Mouse (Mus musculus) kidney, postnatal 0 days (tissue): ENCODE results near the gene Inafm2. TPM values are rescaled to one million over a fixed set of nuclear protein-coding genes. Genes with fewer than 3 reads are reported as not detected.

Experiments
- ATAC-seq: fragments of 200-750 bp; cut with Nextera tagmentation; replicated peaks from 2 replicates; pipeline ENCODE4 v1.8.0; 2017; ENCODE audit warnings: low read depth, moderate number of reproducible peaks, moderate TSS enrichment, moderate library complexity; ENCODE audit not compliant: low FRiP score
- DNase-seq: peaks from one replicate; pipeline ENCODE4 v3.0.0-alpha.2; 2016; ENCODE audit warnings: low spot score
- H3K27ac ChIP-seq: fragments of 300-500 bp; sonication (generic); 2 replicates; pipeline ENCODE4 v1.5.1; 2014; ENCODE audit warnings: mild to moderate bottlenecking
- H3K27me3 ChIP-seq: fragments of 300-500 bp; sonication (generic); 2 replicates; pipeline ENCODE4 v1.6.1; 2014; ENCODE audit warnings: low read length, mixed read lengths; ENCODE audit not compliant: insufficient read depth
- H3K36me3 ChIP-seq: fragments of 300-500 bp; sonication (generic); 2 replicates; pipeline ENCODE4 v1.6.1; 2014; ENCODE audit warnings: low read length, mixed read lengths; ENCODE audit not compliant: insufficient read depth
- H3K4me1 ChIP-seq: fragments of 300-500 bp; sonication (generic); replicated peaks from 2 replicates; pipeline ENCODE4 v1.6.1; 2014; ENCODE audit warnings: antibody characterized with exemption, low read length, mixed read lengths; ENCODE audit not compliant: insufficient read depth
- H3K4me2 ChIP-seq: fragments of 300-500 bp; sonication (generic); 2 replicates; pipeline ENCODE4 v1.6.1; 2014; ENCODE audit warnings: mild to moderate bottlenecking, low read length, moderate library complexity, mixed read lengths
- H3K4me3 ChIP-seq: fragments of 300-500 bp; sonication (generic); replicated peaks from 2 replicates; pipeline ENCODE4 v1.5.1; 2014; ENCODE audit warnings: low read depth, low read length
- H3K9ac ChIP-seq: fragments of 300-500 bp; sonication (generic); 2 replicates; pipeline ENCODE4 v1.6.1; 2014; ENCODE audit warnings: low read depth, low read length
- H3K9me3 ChIP-seq: fragments of 300-500 bp; sonication (generic); replicated peaks from 2 replicates; pipeline ENCODE4 v1.6.1; 2016; ENCODE audit warnings: low read length, inconsistent platforms, mixed read lengths
- CTCF ChIP-seq: IDR thresholded peaks from 2 replicates; pipeline ENCODE4 v1.5.1; 2016; ENCODE audit warnings: antibody characterized with exemption, low read depth, mild to moderate bottlenecking, moderate library complexity
- WGBS: fragments of 180-500 bp; shearing (Covaris S2); extraction: QIAGEN DNeasy Blood & Tissue Kit; methylation state at CpG from one replicate; pipeline ENCODE4 v1.1.7; 2014; 5-methylcytosine and 5-hydroxymethylcytosine counted together
- polyA plus RNA-seq: library from polyadenylated mRNA; unstranded; fragments of >200 nt; fragmentation: Nextera tagmentation; extraction: Ambion mirVana; gene quantifications from 2 replicates; pipeline ENCODE4 v1.2.1, GENCODE M21; 2015

Inafm2 gene
- polyA plus RNA-seq, 1 experiment from 2014 or later = 16.1 TPM

GRCm38 (mm10) chr2:118783093-118783492 is 37.5 kb downstream of the Inafm2 start:
- no peak for TF ChIP-seq CTCF
- 0 out of 2 replicates have a peak, but pooled peaks cover 3% of the 10 kb centered on the region for H3K4me1 ChIP-seq
- no peak overlapping the region for H3K4me2 ChIP-seq
- H3K9ac ChIP-seq = no peak overlapping the region
- 56% methylated on average over 5 of the region's 5 CpGs for WGBS
- H3K9me3 ChIP-seq = no peaks in the 10 kb centered on the region
- H3K36me3 ChIP-seq = no peaks in the 10 kb centered on the region
- no peak overlapping the region for H3K4me3 ChIP-seq
- ATAC-seq = no peak
- no peak for DNase-seq
- no peaks in the 10 kb centered on the region for H3K27me3 ChIP-seq
- H3K27ac ChIP-seq = no peak overlapping the region

- no peak overlapping the region for H3K9ac ChIP-seq
- no peaks in the 10 kb centered on the region for H3K27me3 ChIP-seq
- no peak overlapping the region for H3K4me3 ChIP-seq
- H3K36me3 ChIP-seq = no peaks in the 10 kb centered on the region
- no peak for ATAC-seq
- no peak for TF ChIP-seq CTCF
- WGBS = 90% methylated on average over 7 of the region's 7 CpGs
- H3K4me1 ChIP-seq = 0 out of 2 replicates have a peak, but pooled peaks cover 3% of the 10 kb centered on the region
- no peaks in the 10 kb centered on the region for H3K9me3 ChIP-seq
- DNase-seq = no peak
- no peak overlapping the region for H3K27ac ChIP-seq
- no peak overlapping the region for H3K4me2 ChIP-seq
These were observed 38.1 kb downstream of the Inafm2 start for GRCm38 (mm10) chr2:118783663-118784062.

- 82% methylated on average over 5 of the region's 5 CpGs for WGBS
- Histone ChIP-seq H3K4me1 (no peaks in the 10 kb centered on the region), H3K4me2 (no peak overlapping the region), H3K9me3 (no peaks in the 10 kb centered on the region), H3K4me3 (no peak overlapping the region), H3K36me3 (no peaks in the 10 kb centered on the region), H3K27ac (no peak overlapping the region), H3K9ac (no peak overlapping the region), H3K27me3 (no peaks in the 10 kb centered on the region)
- ATAC-seq (no peak), DNase-seq (no peak)
- TF ChIP-seq CTCF = no peak
These were observed 41.0 kb downstream of the Inafm2 start for GRCm38 (mm10) chr2:118786525-118786924.

GRCm38 (mm10) chr2:118789501-118789900 is 43.9 kb downstream of the Inafm2 start:
- Histone ChIP-seq H3K4me3 (no peak overlapping the region), H3K4me1 (no peaks in the 10 kb centered on the region), H3K9ac (no peak overlapping the region), H3K9me3 (no peaks in the 10 kb centered on the region), H3K27ac (no peak overlapping the region), H3K27me3 (no peaks in the 10 kb centered on the region), H3K4me2 (no peak overlapping the region), H3K36me3 (no peaks in the 10 kb centered on the region)
- ATAC-seq = no peak
- no peak for TF ChIP-seq CTCF
- 90% methylated on average over 11 of the region's 11 CpGs for WGBS
- DNase-seq = no peak

GRCm38 (mm10) chr2:118790221-118790550 is 44.6 kb downstream of the Inafm2 start:
- H3K27ac ChIP-seq = no peak overlapping the region
- DNase-seq = no peak
- WGBS = 59% methylated on average over 12 of the region's 12 CpGs
- ATAC-seq = 0 out of 2 replicates have a peak, but pooled peaks have one; percentile 66
- no peaks in the 10 kb centered on the region for H3K9me3 ChIP-seq
- no peaks in the 10 kb centered on the region for H3K4me1 ChIP-seq
- TF ChIP-seq CTCF = no peak
- H3K4me2 ChIP-seq = peak overlapping the region; percentile 38
- H3K9ac ChIP-seq = no peak overlapping the region
- no peak overlapping the region for H3K4me3 ChIP-seq
- no peaks in the 10 kb centered on the region for H3K36me3 ChIP-seq
- no peaks in the 10 kb centered on the region for H3K27me3 ChIP-seq

- Histone ChIP-seq H3K4me1 (no peaks in the 10 kb centered on the region), H3K4me2 (peak overlapping the region; percentile 38), H3K9me3 (no peaks in the 10 kb centered on the region), H3K27me3 (0 out of 2 replicates have a peak, but pooled peaks cover 2% of the 10 kb centered on the region), H3K27ac (no peak overlapping the region), H3K9ac (no peak overlapping the region), H3K36me3 (no peaks in the 10 kb centered on the region), H3K4me3 (no peak overlapping the region)
- DNase-seq = peak; percentile 76
- peak; percentile 79 for TF ChIP-seq CTCF
- peak; percentile 33; the same call in 1 of the 2 replicates for ATAC-seq
- 25% methylated on average over 44 of the region's 44 CpGs for WGBS
These were observed 45.3 kb downstream of the Inafm2 start for GRCm38 (mm10) chr2:118790551-118791525.
